Mouse (Mus musculus): ENCODE data around the gene Stab1.

DNA sequence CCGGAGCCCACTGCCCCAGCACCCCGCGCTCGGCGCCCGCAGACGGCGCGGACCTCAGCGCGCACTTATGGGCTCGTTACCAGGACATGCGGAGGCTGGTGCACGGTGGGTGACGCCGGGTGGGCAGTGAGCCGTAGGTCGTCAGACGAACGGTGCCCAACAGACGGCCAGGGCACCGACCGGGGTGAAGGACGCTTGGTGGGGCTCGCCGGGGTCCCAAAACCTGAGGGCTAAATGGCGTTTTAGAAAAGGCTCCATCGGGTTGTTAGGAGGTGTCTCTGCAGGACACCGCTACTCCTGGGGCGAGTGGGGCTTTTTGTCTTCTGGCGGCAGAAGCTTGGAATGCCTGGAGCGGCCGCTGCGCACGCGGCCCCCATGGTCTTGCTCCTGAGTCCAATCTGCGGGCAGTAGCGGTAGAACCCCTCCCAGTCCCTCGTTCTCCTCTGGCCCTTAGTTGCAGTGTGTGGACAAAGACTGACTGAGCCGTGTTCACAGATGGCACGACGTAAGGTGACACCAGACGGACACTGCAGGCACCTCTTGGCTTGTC lies 37.1 kb downstream of the Stab1 start:
- TF ChIP-seq TAL1 (IDR thresholded peaks at IDR 0.05; ENCODE audit: low read length) = no peak
- TF ChIP-seq GATA1 (IDR thresholded peaks at IDR 0.05; ENCODE audit: low read length) = no peak
